Mouse (Mus musculus) lung, embryonic 15.5 days (tissue): ENCODE data around the gene Tnnc1. TPM values are rescaled to one million over a fixed set of nuclear protein-coding genes. Genes with fewer than 3 reads are reported as not detected.

Experiments used
- ATAC-seq: fragments of 200-750 bp; cut with Nextera tagmentation; 2 replicates; pipeline ENCODE4 v1.8.0; 2017; ENCODE audit warnings: moderate number of reproducible peaks, borderline replicate concordance; ENCODE audit not compliant: low FRiP score, low TSS enrichment; ENCODE audit errors: extremely low read depth
- H3K27ac ChIP-seq: fragments of 300-500 bp; sonication (generic); 2 replicates; pipeline ENCODE4 v1.5.1; 2015; ENCODE audit warnings: moderate library complexity, mild to moderate bottlenecking, inconsistent platforms
- H3K27me3 ChIP-seq: fragments of 300-500 bp; sonication (generic); 2 replicates; pipeline ENCODE4 v1.6.1; 2015; ENCODE audit warnings: inconsistent platforms
- H3K36me3 ChIP-seq: fragments of 300-500 bp; sonication (generic); 2 replicates; pipeline ENCODE4 v1.6.1; 2015; ENCODE audit warnings: inconsistent platforms
- H3K4me1 ChIP-seq: fragments of 300-500 bp; sonication (generic); 2 replicates; pipeline ENCODE4 v1.6.1; 2015; ENCODE audit warnings: inconsistent platforms
- H3K4me2 ChIP-seq: fragments of 300-500 bp; sonication (generic); 2 replicates; pipeline ENCODE4 v1.6.1; 2015; ENCODE audit warnings: inconsistent platforms, mild to moderate bottlenecking, moderate library complexity
- H3K4me3 ChIP-seq: fragments of 300-500 bp; sonication (generic); 2 replicates; pipeline ENCODE4 v1.5.1; 2015; ENCODE audit warnings: mild to moderate bottlenecking, inconsistent platforms
- H3K9ac ChIP-seq: fragments of 300-500 bp; sonication (generic); 2 replicates; pipeline ENCODE4 v1.6.1; 2015; ENCODE audit warnings: inconsistent platforms
- H3K9me3 ChIP-seq: fragments of 300-500 bp; sonication (generic); 2 replicates; pipeline ENCODE4 v1.6.1; 2016; ENCODE audit warnings: inconsistent platforms
- WGBS: fragments of 180-500 bp; shearing (Covaris S2); methylation state at CpG from one replicate; pipeline ENCODE4 v1.1.7; 2015; 5-methylcytosine and 5-hydroxymethylcytosine counted together
- polyA plus RNA-seq: library from polyadenylated mRNA; unstranded; fragments of >200 nt; fragmentation: Nextera tagmentation; extraction: Ambion mirVana; gene quantifications from 2 replicates; pipeline ENCODE4 v1.2.1, GENCODE M21; 2015

The Tnnc1 gene
- 91.8 and 115 TPM in 2 replicates for polyA plus RNA-seq

GRCm38 (mm10) chr14:31208084-31208483 is at the start of gene Tnnc1:
Tnnc1 (plus strand) TSS chr14:31208312.
- peak within 1 kb of the TSS; percentile 87 for H3K4me3 ChIP-seq
- no peak for ATAC-seq
- H3K27me3 ChIP-seq, result no peaks in the 10 kb centered on the region
- peaks cover 16% of the 10 kb centered on the region for H3K36me3 ChIP-seq
- H3K27ac ChIP-seq, result peak within 1 kb of the TSS; percentile 16; the same call in 1 of the 2 replicates
- H3K4me2 ChIP-seq, result peak within 1 kb of the TSS; percentile 81
- 55% methylated on average over 2 of the region's 2 CpGs for WGBS
- H3K4me1 ChIP-seq, result peaks cover 19% of the 10 kb centered on the region
- no peaks in the 10 kb centered on the region for H3K9me3 ChIP-seq
- H3K9ac ChIP-seq, result peak within 1 kb of the TSS; percentile 94

GRCm38 (mm10) chr14:31160196-31161150 is 47.6 kb upstream of the Tnnc1 start:
- WGBS, result 54% methylated on average over 27 of the region's 27 CpGs
- H3K4me3 ChIP-seq, result no peak overlapping the region
- no peaks in the 10 kb centered on the region for H3K27me3 ChIP-seq
- no peaks in the 10 kb centered on the region for H3K9me3 ChIP-seq
- no peak overlapping the region for H3K4me2 ChIP-seq
- no peak overlapping the region for H3K27ac ChIP-seq
- no peaks in the 10 kb centered on the region for H3K36me3 ChIP-seq
- no peaks in the 10 kb centered on the region; the same call in 1 of the 2 replicates for H3K4me1 ChIP-seq
- H3K9ac ChIP-seq, result no peak overlapping the region
- no peak for ATAC-seq

GRCm38 (mm10) chr14:31161191-31161590 is 46.9 kb upstream of the Tnnc1 start:
- no peaks in the 10 kb centered on the region for H3K9me3 ChIP-seq
- no peaks in the 10 kb centered on the region for H3K36me3 ChIP-seq
- H3K9ac ChIP-seq, result no peak overlapping the region
- no peak overlapping the region for H3K4me2 ChIP-seq
- no peak overlapping the region for H3K4me3 ChIP-seq
- H3K27ac ChIP-seq, result no peak overlapping the region
- no peak for ATAC-seq
- 70% methylated on average over 7 of the region's 7 CpGs for WGBS
- H3K4me1 ChIP-seq, result no peaks in the 10 kb centered on the region; the same call in 1 of the 2 replicates
- H3K27me3 ChIP-seq, result no peaks in the 10 kb centered on the region

GRCm38 (mm10) chr14:31161638-31162037 is 46.5 kb upstream of the Tnnc1 start:
- no peaks in the 10 kb centered on the region; the same call in 1 of the 2 replicates for H3K4me1 ChIP-seq
- no peaks in the 10 kb centered on the region for H3K27me3 ChIP-seq
- no peak overlapping the region for H3K9ac ChIP-seq
- no peak overlapping the region for H3K4me2 ChIP-seq
- no peaks in the 10 kb centered on the region for H3K9me3 ChIP-seq
- H3K36me3 ChIP-seq, result no peaks in the 10 kb centered on the region
- 57% methylated on average over 10 of the region's 10 CpGs for WGBS
- H3K4me3 ChIP-seq, result no peak overlapping the region
- H3K27ac ChIP-seq, result no peak overlapping the region
- ATAC-seq, result no peak

- Histone ChIP-seq H3K27ac (no peak overlapping the region), H3K4me1 (no peaks in the 10 kb centered on the region; the same call in 1 of the 2 replicates), H3K4me3 (no peak overlapping the region), H3K9ac (no peak overlapping the region), H3K27me3 (no peaks in the 10 kb centered on the region), H3K4me2 (no peak overlapping the region), H3K9me3 (no peaks in the 10 kb centered on the region), H3K36me3 (no peaks in the 10 kb centered on the region)
- no peak for ATAC-seq
- 66% methylated on average over 8 of the region's 8 CpGs for WGBS
Observed at GRCm38 (mm10) chr14:31164067-31164466, 44.0 kb upstream of the Tnnc1 start.

GRCm38 (mm10) chr14:31165010-31165409 is 43.1 kb upstream of the Tnnc1 start:
- Histone ChIP-seq H3K4me2 (no peak overlapping the region), H3K27me3 (no peaks in the 10 kb centered on the region), H3K27ac (no peak overlapping the region), H3K9me3 (no peaks in the 10 kb centered on the region), H3K36me3 (peaks cover 3% of the 10 kb centered on the region; the same call in 1 of the 2 replicates), H3K4me1 (no peaks in the 10 kb centered on the region; the same call in 1 of the 2 replicates), H3K9ac (no peak overlapping the region), H3K4me3 (no peak overlapping the region)
- WGBS, result 58% methylated on average over 2 of the region's 2 CpGs
- ATAC-seq, result no peak

GRCm38 (mm10) chr14:31165458-31165857 is 42.7 kb upstream of the Tnnc1 start:
- peaks cover 7% of the 10 kb centered on the region; the same call in 1 of the 2 replicates for H3K36me3 ChIP-seq
- H3K9me3 ChIP-seq, result no peaks in the 10 kb centered on the region
- no peak overlapping the region for H3K4me2 ChIP-seq
- no peaks in the 10 kb centered on the region for H3K27me3 ChIP-seq
- H3K4me3 ChIP-seq, result no peak overlapping the region
- no peak overlapping the region for H3K9ac ChIP-seq
- WGBS, result 61% methylated on average over 7 of the region's 7 CpGs
- ATAC-seq, result no peak
- no peak overlapping the region for H3K27ac ChIP-seq
- H3K4me1 ChIP-seq, result no peaks in the 10 kb centered on the region; the same call in 1 of the 2 replicates

- Histone ChIP-seq H3K36me3 (peaks cover 14% of the 10 kb centered on the region), H3K9ac (0 out of 2 replicates have a peak overlapping the region, but pooled peaks have one; percentile 2), H3K27me3 (no peaks in the 10 kb centered on the region), H3K4me1 (no peaks in the 10 kb centered on the region; the same call in 1 of the 2 replicates), H3K9me3 (no peaks in the 10 kb centered on the region), H3K4me2 (peak overlapping the region; percentile 44), H3K27ac (no peak overlapping the region), H3K4me3 (peak overlapping the region; percentile 29)
- ATAC-seq, result no peak
- WGBS, result 34% methylated on average over 10 of the region's 10 CpGs
Observed at GRCm38 (mm10) chr14:31165991-31166630, 42.0 kb upstream of the Tnnc1 start.

- Histone ChIP-seq H3K9me3 (no peaks in the 10 kb centered on the region), H3K36me3 (peaks cover 21% of the 10 kb centered on the region), H3K27ac (no peak overlapping the region), H3K4me3 (peak overlapping the region; percentile 29), H3K4me1 (no peaks in the 10 kb centered on the region; the same call in 1 of the 2 replicates), H3K4me2 (peak overlapping the region; percentile 44), H3K9ac (peak overlapping the region; percentile 2; the same call in 1 of the 2 replicates), H3K27me3 (no peaks in the 10 kb centered on the region)
- ATAC-seq, result no peak
- 41% methylated on average over 9 of the region's 9 CpGs for WGBS
Observed at GRCm38 (mm10) chr14:31166827-31167226, 41.3 kb upstream of the Tnnc1 start.

GRCm38 (mm10) chr14:31168425-31168824 is 39.7 kb upstream of the Tnnc1 start, which contains the start of gene Stab1:
Stab1 (minus strand) TSS chr14:31168641.
- ATAC-seq, result peak; percentile 16; the same call in 1 of the 2 replicates
- 0 out of 2 replicates have a peak within 1 kb of the TSS, but pooled peaks have one; percentile 37 for H3K27ac ChIP-seq
- H3K4me2 ChIP-seq, result peak within 1 kb of the TSS; percentile 44
- no peaks in the 10 kb centered on the region; the same call in 1 of the 2 replicates for H3K4me1 ChIP-seq
- no peaks in the 10 kb centered on the region for H3K27me3 ChIP-seq
- 23% methylated on average over 10 of the region's 10 CpGs for WGBS
- no peaks in the 10 kb centered on the region for H3K9me3 ChIP-seq
- peaks cover 37% of the 10 kb centered on the region for H3K36me3 ChIP-seq
- H3K9ac ChIP-seq, result no peak within 1 kb of the TSS
- peak within 1 kb of the TSS; percentile 29 for H3K4me3 ChIP-seq

GRCm38 (mm10) chr14:31169508-31169907 is 38.6 kb upstream of the Tnnc1 start:
- ATAC-seq, result no peak
- H3K4me2 ChIP-seq, result no peak overlapping the region
- no peak overlapping the region for H3K9ac ChIP-seq
- no peak overlapping the region for H3K27ac ChIP-seq
- H3K27me3 ChIP-seq, result no peaks in the 10 kb centered on the region
- H3K36me3 ChIP-seq, result peaks cover 48% of the 10 kb centered on the region
- H3K4me3 ChIP-seq, result no peak overlapping the region
- 0 out of 2 replicates have a peak, but pooled peaks cover 7% of the 10 kb centered on the region for H3K4me1 ChIP-seq
- WGBS, result 69% methylated on average over 6 of the region's 6 CpGs
- H3K9me3 ChIP-seq, result no peaks in the 10 kb centered on the region
